Mouse (Mus musculus) ES-E14 (cell line): Measurements from ENCODE around the gene Cdkn2b. TPM values are rescaled to one million over a fixed set of nuclear protein-coding genes. Genes with fewer than 3 reads are reported as not detected.

ENCODE experiments used
- DNase-seq: peaks from one replicate; pipeline ENCODE4 v3.0.0-alpha.2; 2013; ENCODE audit warnings: low read depth, low spot score
- H3K27ac ChIP-seq: 2 replicates; pipeline ENCODE4 v1.5.1; 2012; ENCODE audit warnings: low read depth, mild to moderate bottlenecking, low read length, moderate library complexity, mixed read lengths; ENCODE audit not compliant: poor library complexity, insufficient read depth, severe bottlenecking
- H3K36me3 ChIP-seq: 2 replicates; pipeline ENCODE4 v1.6.1; 2012; ENCODE audit warnings: mild to moderate bottlenecking, low read length, moderate library complexity, mixed read lengths; ENCODE audit not compliant: control insufficient read depth, poor library complexity, insufficient read depth, severe bottlenecking
- H3K4me1 ChIP-seq, 2 experiments: fragments of 150-350 bp in 1 of 2; sonication (generic) in 1 of 2; 2 replicates each; pipeline ENCODE4 v1.6.1; 2012; ENCODE audit warnings: low read length in 2 of 2, mild to moderate bottlenecking in 1 of 2, mixed read lengths in 1 of 2; ENCODE audit not compliant: control insufficient read depth in 2 of 2, insufficient read depth in 2 of 2, poor library complexity in 1 of 2
- H3K4me3 ChIP-seq, 2 experiments: fragments of 150-350 bp in 1 of 2; sonication (generic) in 1 of 2; 2 replicates each; pipeline ENCODE4 v1.5.1; 2012; ENCODE audit warnings: low read length in 2 of 2, low read depth in 1 of 2, mild to moderate bottlenecking in 1 of 2, mixed read lengths in 1 of 2; ENCODE audit not compliant: insufficient read depth in 1 of 2, poor library complexity in 1 of 2, severe bottlenecking in 1 of 2
- H3K9ac ChIP-seq: 2 replicates; pipeline ENCODE4 v1.6.1; 2012; ENCODE audit warnings: low read depth, mild to moderate bottlenecking, low read length, mixed read lengths; ENCODE audit not compliant: poor library complexity, insufficient read depth, severe bottlenecking
- H3K9me3 ChIP-seq: fragments of 150-350 bp; sonication (generic); 2 replicates; pipeline ENCODE4 v1.6.1; 2012; ENCODE audit warnings: low read depth, mild to moderate bottlenecking, low read length; ENCODE audit not compliant: control insufficient read depth, insufficient read depth
- CHD2 ChIP-seq: IDR thresholded peaks from 2 replicates; pipeline ENCODE4 v1.6.1; 2014; ENCODE audit warnings: mild to moderate bottlenecking, low read depth, low read length, inconsistent platforms
- HCFC1 ChIP-seq: IDR thresholded peaks from 2 replicates; pipeline ENCODE4 v1.6.1; 2012; ENCODE audit warnings: low read length, inconsistent platforms, borderline replicate concordance; ENCODE audit not compliant: insufficient read depth
- MAFK ChIP-seq: IDR thresholded peaks from 2 replicates; pipeline ENCODE4 v1.6.1; 2014; ENCODE audit warnings: mild to moderate bottlenecking, low read depth, low read length, inconsistent platforms; ENCODE audit not compliant: insufficient read depth
- ZC3H11A ChIP-seq: IDR thresholded peaks from 2 replicates; pipeline ENCODE4 v1.6.1; 2012; ENCODE audit warnings: low read depth, mild to moderate bottlenecking, inconsistent platforms, low read length, borderline replicate concordance
- ZNF384 ChIP-seq: IDR thresholded peaks from 2 replicates; pipeline ENCODE4 v1.6.1; 2012; ENCODE audit warnings: low read depth, low read length, inconsistent platforms
- in situ Hi-C, 2 experiments: fragments of 600-800 bp; cut with MboI; formaldehyde crosslinking; loops; one replicate each; pipeline ENCODE4 v1.15.1; 2025; ENCODE audit warnings: low sequenced_read_pairs in 2 of 2, inconsistent platforms in 1 of 2; ENCODE audit not compliant: unreplicated experiment in 2 of 2
- total RNA-seq: library from RNA; depleted of rRNA; stranded (reverse); fragments of 300-350 nt; gene quantifications from 2 replicates; pipeline ENCODE4 v1.2.3, GENCODE M21; 2012

Gene Cdkn2b
- total RNA-seq, 1 experiment, result 34.3 TPM

- no peak for TF ChIP-seq ZNF384
- Histone ChIP-seq H3K4me3 (no peak overlapping the region), H3K9ac (no peak overlapping the region), H3K36me3 (no peaks in the 10 kb centered on the region), H3K4me1 (peaks cover 3 to 7% of the 10 kb centered on the region in 2 experiments; a peak in 2 of 4 replicates), H3K27ac (no peak overlapping the region), H3K9me3 (no peaks in the 10 kb centered on the region)
- DNase-seq, result no peak
- in situ Hi-C loops, result no loop called here
Observed at GRCm38 (mm10) chr4:89353071-89353582, 42.3 kb upstream of the Cdkn2b start.

GRCm38 (mm10) chr4:89351474-89351873, 40.6 kb upstream of the Cdkn2b start:
- H3K4me1 ChIP-seq, result peaks cover 3 to 7% of the 10 kb centered on the region in 2 experiments; a peak in 2 of 4 replicates
- H3K4me3 ChIP-seq, result no peak overlapping the region
- in situ Hi-C loops, result no loop called here
- H3K36me3 ChIP-seq, result no peaks in the 10 kb centered on the region
- H3K27ac ChIP-seq, result no peak overlapping the region
- no peak for DNase-seq
- no peak for TF ChIP-seq ZC3H11A
- no peak for TF ChIP-seq ZNF384
- no peak for TF ChIP-seq HCFC1
- peak; percentile 95 for TF ChIP-seq MAFK
- no peak for TF ChIP-seq CHD2
- H3K9ac ChIP-seq, result no peak overlapping the region
- H3K9me3 ChIP-seq, result no peaks in the 10 kb centered on the region

- no peaks in the 10 kb centered on the region for H3K36me3 ChIP-seq
- DNase-seq, result no peak
- no peaks in the 10 kb centered on the region for H3K9me3 ChIP-seq
- H3K4me1 ChIP-seq, result peaks cover 3 to 7% of the 10 kb centered on the region in 2 experiments; a peak in 2 of 4 replicates
- no peak for TF ChIP-seq MAFK
- TF ChIP-seq HCFC1, result no peak
- TF ChIP-seq ZNF384, result no peak
- TF ChIP-seq CHD2, result no peak
- no peak for TF ChIP-seq ZC3H11A
- no peak overlapping the region for H3K9ac ChIP-seq
- no peak overlapping the region for H3K27ac ChIP-seq
- no peak overlapping the region for H3K4me3 ChIP-seq
- in situ Hi-C loops, result no loop called here
Observed at GRCm38 (mm10) chr4:89350938-89351451, 40.2 kb upstream of the Cdkn2b start.

- no peak for TF ChIP-seq ZC3H11A
- no peak for TF ChIP-seq MAFK
- no peak for TF ChIP-seq HCFC1
- TF ChIP-seq CHD2, result no peak
- no peak for TF ChIP-seq ZNF384
- Histone ChIP-seq H3K9me3 (no peaks in the 10 kb centered on the region), H3K36me3 (no peaks in the 10 kb centered on the region), H3K9ac (no peak overlapping the region), H3K4me1 (peaks cover 3 to 7% of the 10 kb centered on the region in 2 experiments; a peak in 2 of 4 replicates), H3K4me3 (no peak overlapping the region), H3K27ac (no peak overlapping the region)
- in situ Hi-C loops, result no loop called here
- no peak for DNase-seq
Observed at GRCm38 (mm10) chr4:89350391-89350790, 39.6 kb upstream of the Cdkn2b start.

- no peak overlapping the region for H3K27ac ChIP-seq
- in situ Hi-C loops, result no loop called here
- DNase-seq, result no peak
- peaks cover 3 to 7% of the 10 kb centered on the region in 2 experiments; a peak in 2 of 4 replicates for H3K4me1 ChIP-seq
- TF ChIP-seq ZC3H11A (no peak), ZNF384 (no peak), CHD2 (no peak), MAFK (no peak), HCFC1 (no peak)
- H3K9ac ChIP-seq, result no peak overlapping the region
- no peaks in the 10 kb centered on the region for H3K36me3 ChIP-seq
- no peak overlapping the region for H3K4me3 ChIP-seq
- H3K9me3 ChIP-seq, result no peaks in the 10 kb centered on the region
Observed at GRCm38 (mm10) chr4:89348842-89349241, 38.0 kb upstream of the Cdkn2b start.
